Mouse (Mus musculus): ENCODE data around the gene Wbp1l. TPM values are rescaled to one million over a fixed set of nuclear protein-coding genes. Genes with fewer than 3 reads are reported as not detected.

Wbp1l gene
- polyA plus RNA-seq, 1 experiment from 2014 or later, result 41.3 TPM

- no peaks in the 10 kb centered on the region for H3K36me3 ChIP-seq (ENCODE audit: control insufficient read depth, insufficient read depth, low read length)
- no peaks in the 10 kb centered on the region for H3K4me1 ChIP-seq (replicated peaks; ENCODE audit: control insufficient read depth, insufficient read depth, low read length)
- no peak for DNase-seq (ENCODE audit: low spot score)
- H3K27me3 ChIP-seq (ENCODE audit: control insufficient read depth, insufficient read depth, low read length), result no peaks in the 10 kb centered on the region
- ATAC-seq (replicated peaks; ENCODE audit: low FRiP score), result no peak
- H3K9ac ChIP-seq (ENCODE audit: low read length), result no peak overlapping the region
- H3K4me3 ChIP-seq (ENCODE audit: low read depth, low read length), result no peak overlapping the region
- no peak overlapping the region for H3K27ac ChIP-seq (ENCODE audit: low read depth, low read length)
- H3K4me2 ChIP-seq (ENCODE audit: low read depth, low read length, severe bottlenecking), result no peak overlapping the region
- no peaks in the 10 kb centered on the region for H3K9me3 ChIP-seq (ENCODE audit: control insufficient read depth, low read length)
- 86% methylated on average over 9 of the region's 9 CpGs for WGBS
These were observed 32.8 kb downstream of the Wbp1l start for GRCm38 (mm10) chr19:46631637-46632036.

DNA sequence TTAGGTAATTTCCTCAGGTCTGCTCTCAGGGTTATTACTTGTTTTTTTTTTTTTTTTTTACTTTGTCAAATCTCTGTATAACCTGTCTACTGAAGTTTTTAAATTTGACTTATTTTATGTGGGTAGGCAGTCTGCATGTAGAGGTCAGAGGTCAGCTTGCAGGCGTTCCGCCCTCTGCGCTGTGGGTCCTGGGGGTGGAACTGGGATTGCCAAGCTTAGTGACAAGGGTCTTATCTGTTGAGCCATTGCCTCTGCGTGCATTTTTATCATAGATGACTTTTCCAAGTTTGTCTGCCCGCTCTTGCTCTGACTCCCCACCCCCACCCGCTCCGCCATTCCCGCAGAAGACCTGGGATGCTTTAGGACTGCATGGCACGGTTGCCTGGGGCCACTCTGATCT, 36.9 kb downstream of the Wbp1l start:
- Histone ChIP-seq H3K4me3 (ENCODE audit: low read depth, low read length) (no peak overlapping the region), H3K27me3 (ENCODE audit: control insufficient read depth, insufficient read depth, low read length) (no peaks in the 10 kb centered on the region), H3K4me2 (ENCODE audit: low read depth, low read length, severe bottlenecking) (no peak overlapping the region), H3K9me3 (ENCODE audit: control insufficient read depth, low read length) (no peaks in the 10 kb centered on the region), H3K4me1 (replicated peaks; ENCODE audit: control insufficient read depth, insufficient read depth, low read length) (no peaks in the 10 kb centered on the region), H3K9ac (ENCODE audit: low read length) (no peak overlapping the region), H3K27ac (ENCODE audit: low read depth, low read length) (no peak overlapping the region), H3K36me3 (ENCODE audit: control insufficient read depth, insufficient read depth, low read length) (no peaks in the 10 kb centered on the region; the same call in 1 of the 2 replicates)
- ATAC-seq (replicated peaks; ENCODE audit: low FRiP score) (no peak), DNase-seq (ENCODE audit: low spot score) (no peak)
- WGBS, result 84% methylated on average over 9 of the region's 9 CpGs

DNA sequence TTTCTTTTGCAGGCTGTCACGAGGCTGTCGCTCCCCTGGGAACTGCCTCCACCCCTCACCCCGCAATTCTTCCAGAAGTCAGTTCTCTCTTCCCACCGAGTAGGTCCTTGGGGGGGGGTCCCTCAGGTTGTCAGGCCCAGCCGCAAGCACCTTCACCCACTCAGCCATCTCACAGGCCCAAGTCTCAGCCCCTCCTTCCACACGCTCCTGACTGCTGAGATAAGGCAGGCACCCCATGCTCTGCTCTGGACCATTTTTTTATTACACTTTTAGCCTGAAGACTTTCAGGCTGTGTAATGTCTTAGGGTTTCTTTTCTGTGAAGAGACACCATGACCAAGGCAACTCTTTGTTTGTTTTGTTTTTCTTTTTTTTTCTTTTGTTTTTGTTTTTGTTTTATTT, 38.7 kb downstream of the Wbp1l start:
- ATAC-seq (replicated peaks; ENCODE audit: low FRiP score) (no peak), DNase-seq (ENCODE audit: low spot score) (no peak)
- H3K4me2 ChIP-seq (ENCODE audit: low read depth, low read length, severe bottlenecking), result no peak overlapping the region
- no peak overlapping the region for H3K9ac ChIP-seq (ENCODE audit: low read length)
- H3K4me1 ChIP-seq (replicated peaks; ENCODE audit: control insufficient read depth, insufficient read depth, low read length), result no peaks in the 10 kb centered on the region
- 86% methylated on average over 6 of the region's 6 CpGs for WGBS
- no peak overlapping the region for H3K27ac ChIP-seq (ENCODE audit: low read depth, low read length)
- H3K36me3 ChIP-seq (ENCODE audit: control insufficient read depth, insufficient read depth, low read length), result no peaks in the 10 kb centered on the region; the same call in 1 of the 2 replicates
- H3K9me3 ChIP-seq (ENCODE audit: control insufficient read depth, low read length), result no peaks in the 10 kb centered on the region
- no peak overlapping the region for H3K4me3 ChIP-seq (ENCODE audit: low read depth, low read length)
- no peaks in the 10 kb centered on the region for H3K27me3 ChIP-seq (ENCODE audit: control insufficient read depth, insufficient read depth, low read length)

DNA sequence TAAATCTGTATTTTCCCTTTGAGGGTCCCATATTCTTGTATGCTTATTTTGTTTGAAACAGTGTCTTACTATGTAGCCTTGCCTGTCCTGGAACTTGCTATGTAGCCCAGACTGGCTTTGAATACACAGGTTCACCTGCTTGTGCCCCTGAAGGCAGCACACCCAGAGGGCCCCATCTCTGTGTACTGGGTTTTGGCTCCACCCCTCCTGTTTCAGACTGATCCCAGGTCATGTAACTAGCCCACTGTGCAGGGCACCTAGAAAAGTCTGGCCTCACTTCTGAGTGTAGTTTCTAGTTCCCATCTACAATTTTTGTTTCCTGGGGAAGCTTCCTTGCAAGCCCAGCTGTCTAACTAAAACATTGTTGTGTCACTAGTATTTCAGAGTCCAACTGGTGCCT, 40.2 kb downstream of the Wbp1l start:
- ATAC-seq (replicated peaks; ENCODE audit: low FRiP score) (no peak), DNase-seq (ENCODE audit: low spot score) (no peak)
- Histone ChIP-seq H3K4me2 (ENCODE audit: low read depth, low read length, severe bottlenecking) (no peak overlapping the region), H3K9me3 (ENCODE audit: control insufficient read depth, low read length) (no peaks in the 10 kb centered on the region), H3K27ac (ENCODE audit: low read depth, low read length) (no peak overlapping the region), H3K4me1 (replicated peaks; ENCODE audit: control insufficient read depth, insufficient read depth, low read length) (no peaks in the 10 kb centered on the region), H3K9ac (ENCODE audit: low read length) (no peak overlapping the region), H3K27me3 (ENCODE audit: control insufficient read depth, insufficient read depth, low read length) (no peaks in the 10 kb centered on the region), H3K36me3 (ENCODE audit: control insufficient read depth, insufficient read depth, low read length) (no peaks in the 10 kb centered on the region; the same call in 1 of the 2 replicates), H3K4me3 (ENCODE audit: low read depth, low read length) (no peak overlapping the region)

GRCm38 (mm10) chr19:46639496-46639895, 40.6 kb downstream of the Wbp1l start:
- no peak overlapping the region for H3K9ac ChIP-seq (ENCODE audit: low read length)
- no peak overlapping the region for H3K4me3 ChIP-seq (ENCODE audit: low read depth, low read length)
- ATAC-seq (replicated peaks; ENCODE audit: low FRiP score) (no peak), DNase-seq (ENCODE audit: low spot score) (no peak)
- H3K4me2 ChIP-seq (ENCODE audit: low read depth, low read length, severe bottlenecking), result no peak overlapping the region
- H3K27ac ChIP-seq (ENCODE audit: low read depth, low read length), result no peak overlapping the region
- no peaks in the 10 kb centered on the region for H3K9me3 ChIP-seq (ENCODE audit: control insufficient read depth, low read length)
- no peaks in the 10 kb centered on the region for H3K27me3 ChIP-seq (ENCODE audit: control insufficient read depth, insufficient read depth, low read length)
- 90% methylated on average over 14 of the region's 14 CpGs for WGBS
- no peaks in the 10 kb centered on the region; the same call in 1 of the 2 replicates for H3K36me3 ChIP-seq (ENCODE audit: control insufficient read depth, insufficient read depth, low read length)
- peaks cover 3% of the 10 kb centered on the region; the same call in 1 of the 2 replicates for H3K4me1 ChIP-seq (replicated peaks; ENCODE audit: control insufficient read depth, insufficient read depth, low read length)

DNA sequence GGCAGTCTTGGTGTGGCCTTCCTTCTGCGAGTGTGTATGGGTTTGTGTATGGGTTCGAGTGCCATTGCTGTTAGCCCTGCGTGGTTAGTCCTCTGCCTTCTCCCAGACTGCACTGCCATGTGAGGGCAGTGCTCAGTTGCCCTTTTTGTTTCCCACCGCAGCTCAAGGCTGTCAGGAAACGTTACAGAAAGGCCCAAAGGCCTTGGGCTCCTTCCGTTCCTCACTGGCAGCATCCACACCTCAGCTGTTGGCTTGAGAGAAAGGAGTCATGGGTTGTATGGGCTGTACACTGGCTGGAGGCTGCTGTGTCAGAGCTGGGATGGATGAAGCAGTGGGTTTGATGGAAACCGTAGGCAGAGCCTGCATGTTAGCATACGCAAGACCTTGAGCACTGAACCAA, 41.9 kb downstream of the Wbp1l start:
- no peak for DNase-seq (ENCODE audit: low spot score)
- H3K9me3 ChIP-seq (ENCODE audit: control insufficient read depth, low read length), result no peaks in the 10 kb centered on the region
- peaks cover 12% of the 10 kb centered on the region for H3K4me1 ChIP-seq (replicated peaks; ENCODE audit: control insufficient read depth, insufficient read depth, low read length)
- 94% methylated on average over 8 of the region's 8 CpGs for WGBS
- no peak overlapping the region for H3K9ac ChIP-seq (ENCODE audit: low read length)
- H3K4me3 ChIP-seq (ENCODE audit: low read depth, low read length), result no peak overlapping the region
- H3K4me2 ChIP-seq (ENCODE audit: low read depth, low read length, severe bottlenecking), result no peak overlapping the region
- no peak overlapping the region for H3K27ac ChIP-seq (ENCODE audit: low read depth, low read length)
- H3K27me3 ChIP-seq (ENCODE audit: control insufficient read depth, insufficient read depth, low read length), result no peaks in the 10 kb centered on the region
- no peak for ATAC-seq (replicated peaks; ENCODE audit: low FRiP score)
- H3K36me3 ChIP-seq (ENCODE audit: control insufficient read depth, insufficient read depth, low read length), result no peaks in the 10 kb centered on the region; the same call in 1 of the 2 replicates

DNA sequence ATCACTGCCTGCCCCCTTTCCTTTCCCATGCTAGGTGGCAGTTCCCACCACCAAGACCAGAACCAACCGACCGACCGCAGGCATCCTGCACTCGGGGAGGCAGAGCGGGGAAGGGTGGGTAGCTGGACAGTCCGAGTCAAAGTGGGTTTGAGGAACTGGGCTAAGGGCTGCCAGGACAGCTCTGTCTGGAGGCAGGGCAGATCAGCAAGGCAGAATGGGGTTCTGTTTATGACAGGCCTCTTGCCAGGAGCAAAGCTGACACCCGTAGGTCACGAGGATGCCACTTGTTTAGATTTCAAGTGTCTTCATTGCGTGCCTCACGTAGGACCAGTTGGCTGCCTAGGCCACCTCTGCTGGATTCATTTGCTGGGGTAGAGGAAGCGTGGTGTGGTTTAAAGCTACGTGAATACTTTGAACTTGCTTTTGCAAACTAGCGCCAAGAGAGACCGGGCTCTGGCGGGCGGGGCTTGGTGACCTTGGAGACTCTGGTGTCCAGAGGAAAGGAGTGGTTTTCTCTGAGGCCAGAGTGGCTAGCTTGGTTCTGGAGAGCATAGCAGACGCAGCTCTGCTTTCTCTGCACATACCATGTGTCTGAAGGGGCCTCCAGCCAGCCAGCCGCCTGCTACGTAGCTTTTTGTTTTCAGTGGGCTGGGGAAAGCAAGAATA, 42.7 kb downstream of the Wbp1l start:
- H3K4me3 ChIP-seq (ENCODE audit: low read depth, low read length), result no peak overlapping the region
- no peaks in the 10 kb centered on the region; the same call in 1 of the 2 replicates for H3K36me3 ChIP-seq (ENCODE audit: control insufficient read depth, insufficient read depth, low read length)
- no peaks in the 10 kb centered on the region for H3K9me3 ChIP-seq (ENCODE audit: control insufficient read depth, low read length)
- H3K27me3 ChIP-seq (ENCODE audit: control insufficient read depth, insufficient read depth, low read length), result no peaks in the 10 kb centered on the region
- no peak for ATAC-seq (replicated peaks; ENCODE audit: low FRiP score)
- H3K9ac ChIP-seq (ENCODE audit: low read length), result no peak overlapping the region
- WGBS, result 72% methylated on average over 19 of the region's 19 CpGs
- H3K4me2 ChIP-seq (ENCODE audit: low read depth, low read length, severe bottlenecking), result no peak overlapping the region
- H3K4me1 ChIP-seq (replicated peaks; ENCODE audit: control insufficient read depth, insufficient read depth, low read length), result peaks cover 12% of the 10 kb centered on the region
- DNase-seq (ENCODE audit: low spot score), result no peak
- peak overlapping the region; percentile 42; the same call in 1 of the 2 replicates for H3K27ac ChIP-seq (ENCODE audit: low read depth, low read length)

GRCm38 (mm10) chr19:46642136-46642753, 43.4 kb downstream of the Wbp1l start:
- H3K9me3 ChIP-seq (ENCODE audit: control insufficient read depth, low read length), result no peaks in the 10 kb centered on the region
- no peaks in the 10 kb centered on the region; the same call in 1 of the 2 replicates for H3K36me3 ChIP-seq (ENCODE audit: control insufficient read depth, insufficient read depth, low read length)
- H3K4me3 ChIP-seq (ENCODE audit: low read depth, low read length), result no peak overlapping the region
- H3K27me3 ChIP-seq (ENCODE audit: control insufficient read depth, insufficient read depth, low read length), result no peaks in the 10 kb centered on the region
- no peak overlapping the region for H3K4me2 ChIP-seq (ENCODE audit: low read depth, low read length, severe bottlenecking)
- no peak for DNase-seq (ENCODE audit: low spot score)
- 77% methylated on average over 22 of the region's 22 CpGs for WGBS
- ATAC-seq (replicated peaks; ENCODE audit: low FRiP score), result no peak
- no peak overlapping the region for H3K27ac ChIP-seq (ENCODE audit: low read depth, low read length)
- peaks cover 12% of the 10 kb centered on the region for H3K4me1 ChIP-seq (replicated peaks; ENCODE audit: control insufficient read depth, insufficient read depth, low read length)
- H3K9ac ChIP-seq (ENCODE audit: low read length), result no peak overlapping the region

DNA sequence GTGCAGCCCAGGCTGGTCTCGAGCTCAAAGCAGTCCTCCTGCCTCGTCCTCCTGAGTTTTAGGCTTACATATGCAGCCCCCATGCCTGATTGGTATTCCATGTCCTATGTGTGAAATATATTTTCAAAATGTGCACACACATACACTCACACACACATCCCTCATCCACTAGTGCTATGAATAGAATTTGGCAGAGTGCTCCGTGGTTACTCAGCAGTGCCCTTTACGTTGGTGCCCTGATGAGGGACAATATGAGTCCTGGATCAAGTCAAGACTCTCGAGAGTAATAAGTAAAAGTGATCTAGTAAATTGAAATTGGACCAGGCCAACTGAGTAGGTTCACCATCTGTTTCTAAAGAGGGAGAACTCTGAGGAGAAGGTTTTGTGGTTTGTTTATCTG, 44.4 kb downstream of the Wbp1l start:
- H3K36me3 ChIP-seq (ENCODE audit: control insufficient read depth, insufficient read depth, low read length), result no peaks in the 10 kb centered on the region
- no peaks in the 10 kb centered on the region for H3K27me3 ChIP-seq (ENCODE audit: control insufficient read depth, insufficient read depth, low read length)
- H3K9me3 ChIP-seq (ENCODE audit: control insufficient read depth, low read length), result no peaks in the 10 kb centered on the region
- no peak overlapping the region for H3K27ac ChIP-seq (ENCODE audit: low read depth, low read length)
- peaks cover 12% of the 10 kb centered on the region for H3K4me1 ChIP-seq (replicated peaks; ENCODE audit: control insufficient read depth, insufficient read depth, low read length)
- H3K9ac ChIP-seq (ENCODE audit: low read length), result no peak overlapping the region
- WGBS, result 89% methylated on average over 5 of the region's 5 CpGs
- DNase-seq (ENCODE audit: low spot score), result no peak
- no peak for ATAC-seq (replicated peaks; ENCODE audit: low FRiP score)
- H3K4me3 ChIP-seq (ENCODE audit: low read depth, low read length), result no peak overlapping the region
- no peak overlapping the region for H3K4me2 ChIP-seq (ENCODE audit: low read depth, low read length, severe bottlenecking)

Data from forebrain, embryonic 11.5 days (tissue).